Mouse (Mus musculus) hindbrain, embryonic 14.5 days (tissue): Measurements from ENCODE around the gene Lrrc28. TPM values are rescaled to one million over a fixed set of nuclear protein-coding genes. Genes with fewer than 3 reads are reported as not detected.
A peak's percentile ranks its signal among the peaks of the same experiment; 100 is the strongest.
"Not testable (repeated sequence)": the region's sequence is repeated elsewhere in the genome, so short reads cannot be mapped to it uniquely, and the experiment has no call there.

Source experiments
- ATAC-seq: fragments of 200-750 bp; cut with Nextera tagmentation; 2 replicates; pipeline ENCODE4 v1.8.0; 2017; ENCODE audit warnings: moderate number of reproducible peaks, mild to moderate bottlenecking, moderate TSS enrichment, moderate library complexity; ENCODE audit not compliant: low FRiP score
- DNase-seq: peaks from one replicate; pipeline ENCODE4 v3.0.0-alpha.2; 2015; ENCODE audit warnings: low spot score
- H3K27ac ChIP-seq: fragments of 300-500 bp; sonication (generic); 2 replicates; pipeline ENCODE4 v1.5.1; 2014; ENCODE audit warnings: mild to moderate bottlenecking, moderate library complexity
- H3K27me3 ChIP-seq: fragments of 300-500 bp; sonication (generic); 2 replicates; pipeline ENCODE4 v1.6.1; 2014; ENCODE audit warnings: mild to moderate bottlenecking, low read length, mixed read lengths; ENCODE audit not compliant: control insufficient read depth, insufficient read depth
- H3K36me3 ChIP-seq: fragments of 300-500 bp; sonication (generic); replicated peaks from 2 replicates; pipeline ENCODE4 v1.6.1; 2014; ENCODE audit not compliant: control insufficient read depth, insufficient read depth
- H3K4me1 ChIP-seq: fragments of 300-500 bp; sonication (generic); replicated peaks from 2 replicates; pipeline ENCODE4 v1.6.1; 2014; ENCODE audit warnings: antibody characterized with exemption, low read length, mixed read lengths; ENCODE audit not compliant: control insufficient read depth, insufficient read depth
- H3K4me2 ChIP-seq: fragments of 300-500 bp; sonication (generic); replicated peaks from 2 replicates; pipeline ENCODE4 v1.6.1; 2014; ENCODE audit warnings: mild to moderate bottlenecking, moderate library complexity
- H3K4me3 ChIP-seq: fragments of 300-500 bp; sonication (generic); replicated peaks from 2 replicates; pipeline ENCODE4 v1.5.1; 2014; ENCODE audit warnings: mild to moderate bottlenecking, low read length
- H3K9ac ChIP-seq: fragments of 300-500 bp; sonication (generic); 2 replicates; pipeline ENCODE4 v1.6.1; 2014
- H3K9me3 ChIP-seq: fragments of 300-500 bp; sonication (generic); 2 replicates; pipeline ENCODE4 v1.6.1; 2016; ENCODE audit warnings: low read length; ENCODE audit not compliant: control insufficient read depth
- WGBS: fragments of 180-500 bp; shearing (Covaris S2); extraction: QIAGEN DNeasy Blood & Tissue Kit; methylation state at CpG from one replicate; pipeline ENCODE4 v1.1.7; 2014; 5-methylcytosine and 5-hydroxymethylcytosine counted together
- polyA plus RNA-seq: library from polyadenylated mRNA; unstranded; fragments of >200 nt; fragmentation: Nextera tagmentation; extraction: Ambion mirVana; gene quantifications from 2 replicates; pipeline ENCODE4 v1.2.1, GENCODE M21; 2014

The Lrrc28 gene
- polyA plus RNA-seq, 1 experiment from 2014 or later = 28.4 TPM

GRCm38 (mm10) chr7:67521731-67522130 lies 123.3 kb downstream of the Lrrc28 start:
- ATAC-seq, H3K4me3 ChIP-seq, H3K36me3 ChIP-seq, H3K4me2 ChIP-seq, H3K27me3 ChIP-seq, H3K9ac ChIP-seq, H3K4me1 ChIP-seq, H3K9me3 ChIP-seq, H3K27ac ChIP-seq, DNase-seq: not testable (repeated sequence)
- WGBS = 79% methylated on average over 3 of the region's 5 CpGs

- no peaks in the 10 kb centered on the region for H3K36me3 ChIP-seq
- 78% methylated on average over 4 of the region's 4 CpGs for WGBS
- H3K4me2 ChIP-seq = no peak overlapping the region
- H3K4me3 ChIP-seq = no peak overlapping the region
- no peak overlapping the region for H3K9ac ChIP-seq
- no peaks in the 10 kb centered on the region for H3K4me1 ChIP-seq
- DNase-seq = no peak
- no peak for ATAC-seq
- no peaks in the 10 kb centered on the region for H3K27me3 ChIP-seq
- H3K9me3 ChIP-seq = no peaks in the 10 kb centered on the region
- H3K27ac ChIP-seq = no peak overlapping the region
These were observed 124.1 kb downstream of the Lrrc28 start for GRCm38 (mm10) chr7:67520959-67521358.

GRCm38 (mm10) chr7:67520001-67520400 lies 125.1 kb downstream of the Lrrc28 start:
- H3K27ac ChIP-seq = no peak overlapping the region
- H3K4me2 ChIP-seq = no peak overlapping the region
- no peaks in the 10 kb centered on the region for H3K36me3 ChIP-seq
- no peak overlapping the region for H3K4me3 ChIP-seq
- DNase-seq (no peak), ATAC-seq (no peak)
- H3K9ac ChIP-seq = no peak overlapping the region
- WGBS = 92% methylated on average over 10 of the region's 10 CpGs
- H3K27me3 ChIP-seq = no peaks in the 10 kb centered on the region
- no peaks in the 10 kb centered on the region for H3K9me3 ChIP-seq
- no peaks in the 10 kb centered on the region for H3K4me1 ChIP-seq

GRCm38 (mm10) chr7:67515621-67516020 lies 129.4 kb downstream of the Lrrc28 start:
- no peak overlapping the region for H3K4me3 ChIP-seq
- no peaks in the 10 kb centered on the region for H3K9me3 ChIP-seq
- WGBS = 89% methylated on average over 9 of the region's 9 CpGs
- ATAC-seq (no peak), DNase-seq (no peak)
- H3K4me2 ChIP-seq = no peak overlapping the region
- H3K36me3 ChIP-seq = no peaks in the 10 kb centered on the region; the same call in 1 of the 2 replicates
- no peaks in the 10 kb centered on the region for H3K27me3 ChIP-seq
- no peak overlapping the region for H3K27ac ChIP-seq
- no peaks in the 10 kb centered on the region for H3K4me1 ChIP-seq
- H3K9ac ChIP-seq = no peak overlapping the region

GRCm38 (mm10) chr7:67514893-67515292 lies 130.2 kb downstream of the Lrrc28 start:
- Histone ChIP-seq H3K36me3 (no peaks in the 10 kb centered on the region; the same call in 1 of the 2 replicates), H3K27me3 (no peaks in the 10 kb centered on the region), H3K27ac (no peak overlapping the region), H3K4me3 (no peak overlapping the region), H3K9ac (no peak overlapping the region), H3K4me2 (no peak overlapping the region), H3K4me1 (no peaks in the 10 kb centered on the region), H3K9me3 (no peaks in the 10 kb centered on the region)
- WGBS = 64% methylated on average over 10 of the region's 10 CpGs
- DNase-seq (no peak), ATAC-seq (no peak)

GRCm38 (mm10) chr7:67514380-67514779 lies 130.7 kb downstream of the Lrrc28 start:
- DNase-seq = no peak
- H3K27ac ChIP-seq = no peak overlapping the region
- 66% methylated on average over 4 of the region's 4 CpGs for WGBS
- no peak overlapping the region for H3K9ac ChIP-seq
- H3K4me2 ChIP-seq = no peak overlapping the region
- no peak overlapping the region for H3K4me3 ChIP-seq
- no peaks in the 10 kb centered on the region; the same call in 1 of the 2 replicates for H3K36me3 ChIP-seq
- H3K4me1 ChIP-seq = no peaks in the 10 kb centered on the region
- H3K9me3 ChIP-seq = no peaks in the 10 kb centered on the region
- no peaks in the 10 kb centered on the region for H3K27me3 ChIP-seq
- no peak for ATAC-seq

- DNase-seq = no peak
- Histone ChIP-seq H3K4me1 (no peaks in the 10 kb centered on the region), H3K27ac (no peak overlapping the region), H3K4me2 (no peak overlapping the region), H3K36me3 (no peaks in the 10 kb centered on the region; the same call in 1 of the 2 replicates), H3K27me3 (no peaks in the 10 kb centered on the region), H3K9me3 (no peaks in the 10 kb centered on the region), H3K9ac (no peak overlapping the region), H3K4me3 (no peak overlapping the region)
- WGBS = 77% methylated on average over 4 of the region's 4 CpGs
- ATAC-seq = no peak
These were observed 131.4 kb downstream of the Lrrc28 start for GRCm38 (mm10) chr7:67513656-67514055.

- no peak overlapping the region for H3K27ac ChIP-seq
- no peaks in the 10 kb centered on the region for H3K27me3 ChIP-seq
- no peak overlapping the region for H3K9ac ChIP-seq
- no peak for DNase-seq
- WGBS = 84% methylated on average over 7 of the region's 7 CpGs
- no peak for ATAC-seq
- H3K4me1 ChIP-seq = no peaks in the 10 kb centered on the region
- no peaks in the 10 kb centered on the region for H3K9me3 ChIP-seq
- no peaks in the 10 kb centered on the region; the same call in 1 of the 2 replicates for H3K36me3 ChIP-seq
- H3K4me2 ChIP-seq = no peak overlapping the region
- H3K4me3 ChIP-seq = no peak overlapping the region
These were observed 133.5 kb downstream of the Lrrc28 start for GRCm38 (mm10) chr7:67511606-67512005.

GRCm38 (mm10) chr7:67503281-67504010 lies 141.6 kb downstream of the Lrrc28 start:
- WGBS = 44% methylated on average over 7 of the region's 7 CpGs
- Histone ChIP-seq H3K9me3 (no peaks in the 10 kb centered on the region), H3K36me3 (no peaks in the 10 kb centered on the region), H3K9ac (0 out of 2 replicates have a peak overlapping the region, but pooled peaks have one; percentile 20), H3K4me1 (peaks cover 5% of the 10 kb centered on the region; the same call in 1 of the 2 replicates), H3K4me3 (no peak overlapping the region), H3K27ac (peak overlapping the region; percentile 57; the same call in 1 of the 2 replicates), H3K27me3 (no peaks in the 10 kb centered on the region), H3K4me2 (no peak overlapping the region)
- ATAC-seq (no peak), DNase-seq (no peak)
